Mouse (Mus musculus): ENCODE results near the gene Tbce.
A peak's percentile ranks its signal among the peaks of the same experiment; 100 is the strongest.

The Tbce gene

DNA sequence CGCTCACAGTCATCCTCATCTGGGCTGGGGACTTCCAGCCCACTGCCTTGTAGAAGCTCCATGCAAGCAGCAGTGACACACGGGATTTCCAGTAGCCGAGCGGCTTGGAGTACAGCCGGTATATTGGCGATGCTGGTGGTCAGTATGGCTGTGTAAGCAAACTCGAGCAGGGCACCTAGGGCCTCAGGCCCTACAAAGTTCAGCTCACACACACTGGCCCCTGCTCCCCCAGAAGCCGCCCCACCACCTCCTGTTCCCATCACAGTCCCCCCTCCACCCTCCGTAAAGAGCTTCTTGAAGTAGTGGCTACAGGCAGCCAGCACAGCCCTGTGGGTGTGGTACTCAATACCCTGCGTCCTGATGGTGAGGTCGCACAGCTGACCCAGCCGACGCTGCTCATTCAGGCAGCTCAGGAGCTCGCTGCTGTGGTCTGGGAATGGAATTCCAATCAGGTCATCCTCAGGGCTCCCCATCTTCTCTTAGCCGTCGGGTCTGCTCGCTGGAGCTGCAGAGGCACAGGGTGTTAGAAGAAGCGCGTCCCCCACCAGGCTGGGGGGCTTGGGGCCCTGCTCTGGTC lies 74.0 kb downstream of the Tbce start:
- no peak for DNase-seq

DNA sequence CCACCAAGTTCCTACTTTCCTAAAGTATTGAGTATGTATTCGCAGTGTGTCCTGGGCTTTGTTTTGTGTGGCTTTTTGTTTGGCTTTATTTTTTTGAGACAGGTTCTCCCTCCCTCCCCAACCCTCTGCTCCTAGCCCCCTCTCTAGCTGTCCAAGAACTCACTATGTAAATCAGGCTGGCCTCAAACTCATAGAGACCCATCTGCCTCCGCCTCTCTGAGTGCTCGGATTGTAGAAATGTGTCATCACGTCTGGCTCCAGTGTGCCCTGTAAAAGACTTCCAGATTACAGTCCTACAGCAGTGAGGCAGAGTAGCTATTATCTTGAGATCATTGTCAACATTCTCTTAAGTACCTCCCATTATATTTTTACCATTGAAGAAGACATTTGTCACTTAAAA lies 78.4 kb downstream of the Tbce start:
- DNase-seq: no peak

DNA sequence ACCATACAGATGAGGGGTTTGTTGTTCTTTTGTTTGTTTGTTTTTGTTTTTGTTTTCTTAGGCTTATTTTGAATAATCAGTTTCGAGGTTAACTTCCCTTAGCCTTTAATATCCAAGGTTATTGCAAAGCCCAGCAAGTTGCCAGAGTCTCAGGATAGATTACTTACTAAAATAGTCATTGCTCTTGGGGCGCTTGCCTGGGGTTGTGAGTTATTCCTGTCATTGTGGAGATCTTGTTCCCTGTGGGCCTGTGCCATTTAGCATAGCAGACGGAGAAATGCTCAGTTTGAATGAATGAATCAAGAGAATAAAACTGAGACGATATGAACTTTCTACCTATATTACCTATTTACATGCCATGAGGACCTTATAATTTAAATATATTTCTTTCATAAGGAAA lies 79.2 kb downstream of the Tbce start:
- DNase-seq: no peak

DNA sequence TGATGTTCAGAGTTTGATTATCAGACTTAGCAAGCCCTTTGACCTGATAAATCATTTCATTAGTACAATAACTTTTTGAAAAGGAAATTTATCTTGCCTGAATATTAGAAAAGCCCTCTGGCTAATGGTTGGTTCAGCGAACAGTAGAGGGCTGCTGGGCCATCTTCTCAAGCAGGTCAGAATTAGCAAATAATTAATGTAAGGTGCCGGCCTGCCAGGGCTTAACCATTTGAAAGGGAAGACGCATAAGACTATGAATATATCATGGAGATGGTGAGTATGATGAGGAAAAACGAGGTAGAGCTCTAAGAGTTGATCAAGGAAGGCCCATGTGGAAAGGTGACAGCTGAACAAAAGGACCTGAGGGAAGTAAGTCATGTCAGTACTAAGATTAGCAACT lies 82.8 kb downstream of the Tbce start:
- no peak for DNase-seq

DNA sequence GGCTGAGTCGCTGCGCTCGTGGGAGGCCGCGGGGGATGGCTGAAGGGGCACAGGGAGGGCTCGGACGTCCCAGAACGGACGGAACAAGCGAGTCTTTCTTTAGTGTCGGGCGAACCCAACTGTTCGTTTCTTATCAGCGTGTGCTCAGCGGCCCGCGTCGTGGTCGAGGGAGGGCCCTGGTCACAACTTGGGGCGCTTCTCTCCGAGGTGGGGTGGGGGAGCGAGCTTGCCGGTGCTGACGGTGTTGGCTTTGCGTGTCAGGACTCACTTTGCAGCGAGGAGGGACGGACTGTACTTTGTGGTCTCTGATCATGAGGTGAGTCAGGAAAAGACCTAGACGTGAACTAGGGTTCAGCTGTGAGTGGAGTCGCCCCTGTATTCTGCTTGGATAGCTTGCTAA lies 84.5 kb downstream of the Tbce start:
- DNase-seq: peak; percentile 34

DNA sequence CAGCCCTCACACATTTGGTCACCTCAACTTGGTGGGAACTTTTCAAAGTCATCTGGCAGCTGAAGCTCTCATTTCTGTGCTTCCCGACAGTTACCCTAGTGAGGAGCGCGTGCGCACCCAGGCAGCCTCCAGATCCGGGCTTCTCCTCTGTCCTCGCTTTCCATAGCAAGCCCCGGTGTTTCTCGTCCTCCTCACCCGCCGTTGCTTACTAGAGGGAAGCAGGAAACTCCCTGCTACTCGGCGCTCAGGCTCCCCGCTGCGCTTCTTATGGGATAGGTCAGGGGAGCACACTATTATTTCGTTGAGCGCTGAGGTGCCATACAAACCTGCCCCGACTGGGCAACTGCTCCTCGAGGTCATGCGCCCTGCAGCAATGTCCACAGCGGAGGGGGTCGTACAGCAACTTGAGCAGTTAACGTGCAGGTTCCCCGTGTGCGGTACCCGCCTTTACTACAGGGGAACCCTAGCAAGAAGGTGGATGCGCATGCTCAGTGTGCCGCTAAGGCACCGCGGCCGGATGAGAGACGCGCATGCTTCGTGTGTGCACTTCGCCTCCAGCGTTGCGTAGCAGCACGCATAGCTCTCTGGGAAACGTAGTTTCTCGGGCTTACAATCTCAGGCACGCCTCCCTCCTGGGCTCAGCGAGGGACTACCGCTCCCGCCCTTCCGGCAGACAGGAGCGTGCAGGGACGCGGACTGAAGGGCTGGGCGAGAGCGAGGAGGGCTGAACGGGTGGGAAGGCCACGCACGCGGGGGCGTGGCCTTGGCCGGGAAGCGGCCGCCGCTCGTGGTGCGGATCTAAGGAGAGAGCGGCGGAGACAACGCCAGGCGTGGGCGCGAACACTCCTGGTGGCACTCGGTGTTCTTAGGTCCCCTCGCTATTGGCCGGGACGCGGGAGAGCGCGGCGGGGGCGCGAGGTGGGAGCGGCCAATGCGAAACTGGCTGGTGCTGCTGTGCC lies 85.3 kb downstream of the Tbce start, which contains the start of gene B3galnt2:
TSS of gene B3galnt2 (plus strand) at position 596 of the 959 bp plus-strand sequence.
- DNase-seq: peak; percentile 98
